Mouse (Mus musculus): ENCODE results near the gene Crtc3. TPM values are rescaled to one million over a fixed set of nuclear protein-coding genes. Genes with fewer than 3 reads are reported as not detected.
A peak's percentile ranks its signal among the peaks of the same experiment; 100 is the strongest.

The Crtc3 gene
- polyA plus RNA-seq, 1 experiment: 10.8 TPM

DNA sequence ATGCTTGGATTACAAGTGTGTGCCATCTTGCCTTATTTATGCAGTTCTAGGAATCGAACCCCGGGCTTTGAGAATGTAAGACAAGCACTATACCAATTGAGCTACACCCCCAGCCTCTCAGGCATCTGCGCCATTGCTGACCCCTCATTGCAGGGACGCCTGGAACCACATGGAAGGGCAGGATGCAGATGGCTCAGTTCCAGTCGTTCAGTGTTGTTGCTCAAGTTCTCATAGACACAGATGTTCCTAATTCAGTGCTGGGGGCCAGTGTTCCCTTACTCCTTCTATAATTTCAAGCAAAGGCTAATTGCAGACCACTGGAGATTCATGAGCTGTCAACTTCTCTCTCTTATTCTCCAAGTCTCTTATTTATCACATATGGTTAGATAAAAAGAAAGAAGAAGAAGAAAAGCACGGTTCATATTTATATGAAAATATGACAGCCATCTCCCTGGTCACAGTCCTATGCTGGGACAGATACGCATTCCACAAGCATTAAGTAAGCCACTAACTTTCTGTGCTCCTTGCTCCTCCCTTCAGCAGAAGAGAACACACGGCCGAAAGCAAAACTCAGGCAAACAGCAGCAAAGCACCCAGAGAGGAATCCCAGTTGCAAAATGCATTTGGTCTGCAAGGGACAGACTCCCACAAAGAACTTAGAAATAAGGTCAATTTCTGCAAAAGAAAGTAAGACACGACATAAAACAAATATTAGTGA lies 22.3 kb downstream of the Crtc3 start:
- Histone ChIP-seq H3K4me1 (ENCODE audit: control insufficient read depth, insufficient read depth, low read length) (no peaks in the 10 kb centered on the region), H3K4me3 (ENCODE audit: insufficient read depth, low read length) (no peak overlapping the region), H3K27ac (ENCODE audit: insufficient read depth, low read length) (no peak overlapping the region)
- TF ChIP-seq POLR2A (IDR thresholded peaks at IDR 0.05; ENCODE audit: extremely low read depth, insufficient read depth, low read length) (no peak), CTCF (IDR thresholded peaks at IDR 0.05; ENCODE audit: extremely low read depth, insufficient read depth, low read length) (no peak)

DNA sequence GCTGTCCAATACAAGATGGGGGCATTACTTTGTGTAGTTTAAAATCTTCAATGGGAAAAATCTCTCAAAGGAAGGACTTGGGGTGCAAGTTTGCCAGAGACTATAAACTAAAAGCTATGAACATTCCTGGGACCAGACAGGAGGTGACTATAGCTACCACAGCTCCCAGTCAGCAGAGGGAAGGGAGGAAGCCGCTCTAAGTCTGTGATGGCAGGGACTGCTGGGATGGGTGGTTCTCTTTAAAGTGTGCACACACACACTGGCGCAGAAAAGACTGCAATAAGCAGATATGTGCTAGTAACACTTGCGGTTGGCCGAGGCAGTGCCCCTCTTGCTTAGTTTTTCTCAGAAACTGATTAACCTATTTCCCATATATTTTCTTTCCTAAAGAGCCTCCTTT lies 27.6 kb downstream of the Crtc3 start:
- H3K4me1 ChIP-seq (ENCODE audit: control insufficient read depth, insufficient read depth, low read length): peaks cover 3% of the 10 kb centered on the region
- TF ChIP-seq CTCF (IDR thresholded peaks at IDR 0.05; ENCODE audit: extremely low read depth, insufficient read depth, low read length): no peak
- no peak for TF ChIP-seq POLR2A (IDR thresholded peaks at IDR 0.05; ENCODE audit: extremely low read depth, insufficient read depth, low read length)
- H3K4me3 ChIP-seq (ENCODE audit: insufficient read depth, low read length): no peak overlapping the region
- no peak overlapping the region for H3K27ac ChIP-seq (ENCODE audit: insufficient read depth, low read length)

DNA sequence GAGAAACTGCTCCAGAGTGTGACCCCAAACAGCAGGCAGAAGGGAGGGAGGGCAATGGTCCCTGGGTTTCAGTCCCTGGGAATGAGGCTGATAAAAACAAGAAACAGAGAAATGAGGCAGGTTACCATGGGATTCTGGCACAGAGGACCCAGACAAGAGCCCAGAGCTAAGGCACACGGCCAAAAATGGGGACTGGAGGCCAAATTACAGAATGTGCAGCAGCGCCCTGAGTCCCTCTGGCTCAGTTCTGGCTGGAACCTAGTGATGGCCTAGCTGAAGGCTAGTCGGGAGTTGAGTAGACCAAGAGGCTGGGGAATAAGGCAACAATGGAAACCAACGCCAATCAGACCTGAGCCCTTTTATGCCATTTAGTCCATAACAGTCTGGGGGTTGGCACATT lies 28.1 kb downstream of the Crtc3 start:
- TF ChIP-seq CTCF (IDR thresholded peaks at IDR 0.05; ENCODE audit: extremely low read depth, insufficient read depth, low read length) (no peak), POLR2A (IDR thresholded peaks at IDR 0.05; ENCODE audit: extremely low read depth, insufficient read depth, low read length) (no peak)
- peaks cover 7% of the 10 kb centered on the region for H3K4me1 ChIP-seq (ENCODE audit: control insufficient read depth, insufficient read depth, low read length)
- H3K27ac ChIP-seq (ENCODE audit: insufficient read depth, low read length): no peak overlapping the region
- no peak overlapping the region for H3K4me3 ChIP-seq (ENCODE audit: insufficient read depth, low read length)

DNA sequence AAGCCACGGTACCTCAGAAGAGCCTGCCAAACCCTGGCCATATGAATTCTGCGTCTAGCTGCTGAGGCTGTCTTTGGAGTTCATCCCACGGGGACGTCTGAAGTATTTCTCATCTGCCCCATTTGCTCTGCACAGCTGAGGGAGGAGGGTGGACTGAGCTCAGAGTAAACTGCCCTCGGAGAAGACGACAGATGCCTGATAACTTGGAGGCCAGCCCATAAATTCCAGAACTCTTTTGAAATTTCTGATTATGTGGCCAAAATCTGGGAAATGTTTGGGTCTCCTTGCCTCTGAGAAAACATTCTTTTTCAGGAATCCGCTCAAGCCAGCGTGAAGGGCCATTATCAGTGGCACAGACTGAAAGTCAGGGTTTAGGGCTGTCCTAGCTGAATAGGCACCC lies 30.8 kb downstream of the Crtc3 start:
- H3K4me3 ChIP-seq (ENCODE audit: insufficient read depth, low read length): no peak overlapping the region
- H3K27ac ChIP-seq (ENCODE audit: insufficient read depth, low read length): 0 out of 2 replicates have a peak overlapping the region, but pooled peaks have one; percentile 17
- peaks cover 10% of the 10 kb centered on the region for H3K4me1 ChIP-seq (ENCODE audit: control insufficient read depth, insufficient read depth, low read length)
- TF ChIP-seq POLR2A (IDR thresholded peaks at IDR 0.05; ENCODE audit: extremely low read depth, insufficient read depth, low read length) (no peak), CTCF (IDR thresholded peaks at IDR 0.05; ENCODE audit: extremely low read depth, insufficient read depth, low read length) (no peak)

DNA sequence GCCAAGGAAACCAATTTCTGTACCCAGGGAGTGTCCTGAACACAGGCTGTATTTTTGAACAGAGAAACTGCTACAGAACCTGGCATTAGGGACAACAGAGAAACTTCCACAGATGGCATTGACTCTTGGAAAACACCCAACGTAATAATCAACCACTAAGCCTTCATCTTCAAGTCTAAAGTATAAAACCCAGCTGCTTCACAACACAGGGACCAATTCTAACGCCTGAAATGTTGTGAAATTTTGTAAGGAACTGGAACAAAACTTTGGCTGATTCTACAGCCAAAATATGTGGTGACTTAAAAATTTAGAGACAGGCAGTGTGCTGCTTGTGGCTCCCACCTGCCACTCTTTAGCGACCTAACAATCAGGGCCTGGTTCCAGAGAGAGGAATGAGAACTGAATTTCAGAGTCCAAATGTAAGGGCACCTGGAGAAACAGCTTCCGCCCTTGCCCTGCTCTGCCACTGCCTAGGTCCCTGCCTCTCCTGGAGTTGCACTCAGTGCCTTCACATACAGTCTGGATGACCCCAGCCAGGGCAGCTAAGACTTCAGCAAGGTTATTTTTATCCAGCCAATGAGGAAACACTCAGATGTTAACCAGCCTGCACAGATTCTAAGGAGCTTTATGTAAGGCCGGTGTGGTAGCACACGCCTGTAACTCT lies 33.2 kb downstream of the Crtc3 start:
- peaks cover 10% of the 10 kb centered on the region for H3K4me1 ChIP-seq (ENCODE audit: control insufficient read depth, insufficient read depth, low read length)
- no peak overlapping the region; the same call in 1 of the 2 replicates for H3K27ac ChIP-seq (ENCODE audit: insufficient read depth, low read length)
- TF ChIP-seq POLR2A (IDR thresholded peaks at IDR 0.05; ENCODE audit: extremely low read depth, insufficient read depth, low read length) (no peak), CTCF (IDR thresholded peaks at IDR 0.05; ENCODE audit: extremely low read depth, insufficient read depth, low read length) (no peak)

DNA sequence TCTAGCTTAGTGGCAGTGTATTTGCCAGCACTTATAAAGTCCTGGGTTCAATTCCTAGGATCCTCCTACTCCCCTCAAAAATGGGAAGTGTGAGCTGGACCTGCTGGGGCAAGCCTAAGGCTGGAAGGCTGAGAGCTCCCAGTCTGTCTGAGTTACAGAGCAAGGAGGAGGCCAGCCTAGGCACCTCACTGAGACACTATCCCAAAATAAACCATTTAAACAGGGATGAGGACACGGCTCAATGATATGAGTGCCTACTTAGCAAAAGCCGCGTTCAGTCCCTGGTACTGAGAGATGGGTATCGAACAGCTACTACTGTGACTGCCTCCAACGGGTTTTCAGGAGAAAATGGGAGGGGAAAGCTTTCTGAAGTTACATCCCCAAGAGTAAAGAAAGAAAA lies 33.8 kb downstream of the Crtc3 start:
- no peak for TF ChIP-seq CTCF (IDR thresholded peaks at IDR 0.05; ENCODE audit: extremely low read depth, insufficient read depth, low read length)
- TF ChIP-seq POLR2A (IDR thresholded peaks at IDR 0.05; ENCODE audit: extremely low read depth, insufficient read depth, low read length): no peak
- Histone ChIP-seq H3K4me3 (ENCODE audit: insufficient read depth, low read length) (no peak overlapping the region), H3K4me1 (ENCODE audit: control insufficient read depth, insufficient read depth, low read length) (peaks cover 9% of the 10 kb centered on the region), H3K27ac (ENCODE audit: insufficient read depth, low read length) (no peak overlapping the region)

More for the DNA sequence above, 33.2 kb downstream of the Crtc3 start:
- H3K4me3 ChIP-seq (ENCODE audit: insufficient read depth, low read length): no peak overlapping the region

DNA sequence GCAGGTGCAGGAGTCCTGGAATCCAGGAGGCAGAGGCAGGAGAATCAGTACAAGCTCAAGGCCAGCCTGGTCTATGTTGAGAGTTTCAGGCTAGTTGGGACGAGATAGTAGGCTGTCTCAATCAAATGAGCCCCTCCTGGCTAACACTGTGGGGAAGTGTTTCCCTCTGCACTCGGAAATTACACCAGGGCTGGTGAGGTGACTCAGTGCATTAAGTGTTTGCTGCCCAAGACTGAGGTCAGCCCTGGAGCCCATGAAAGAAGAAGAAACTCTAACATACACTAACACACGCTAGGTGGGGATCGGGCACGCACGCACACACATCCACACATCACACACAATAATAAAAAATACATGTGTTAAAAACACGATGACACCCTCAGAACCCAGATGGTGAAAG lies 34.3 kb downstream of the Crtc3 start:
- no peak for TF ChIP-seq CTCF (IDR thresholded peaks at IDR 0.05; ENCODE audit: extremely low read depth, insufficient read depth, low read length)
- TF ChIP-seq POLR2A (IDR thresholded peaks at IDR 0.05; ENCODE audit: extremely low read depth, insufficient read depth, low read length): no peak
- Histone ChIP-seq H3K4me3 (ENCODE audit: insufficient read depth, low read length) (no peak overlapping the region), H3K4me1 (ENCODE audit: control insufficient read depth, insufficient read depth, low read length) (peaks cover 9% of the 10 kb centered on the region), H3K27ac (ENCODE audit: insufficient read depth, low read length) (no peak overlapping the region)

DNA sequence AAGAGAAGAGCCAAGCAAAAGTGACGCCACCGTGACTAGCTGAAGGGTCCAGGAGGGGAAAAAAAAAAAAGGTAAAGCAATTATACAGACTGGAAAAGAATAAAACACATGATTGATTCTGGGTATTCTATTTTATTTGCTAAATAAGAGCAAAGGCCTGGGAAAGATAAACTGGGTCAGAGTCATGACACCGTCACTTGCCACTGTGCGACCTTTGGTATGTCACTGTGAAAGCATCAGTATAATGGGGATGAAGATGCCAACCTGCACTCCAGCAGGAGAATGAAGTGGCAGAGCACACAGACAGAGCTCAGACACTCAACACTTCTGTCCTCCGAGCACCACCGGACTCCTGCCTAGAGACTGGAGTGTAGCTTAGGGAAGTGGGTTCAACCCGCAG lies 34.7 kb downstream of the Crtc3 start:
- Histone ChIP-seq H3K4me3 (ENCODE audit: insufficient read depth, low read length) (no peak overlapping the region), H3K27ac (ENCODE audit: insufficient read depth, low read length) (no peak overlapping the region), H3K4me1 (ENCODE audit: control insufficient read depth, insufficient read depth, low read length) (peaks cover 9% of the 10 kb centered on the region)
- TF ChIP-seq CTCF (IDR thresholded peaks at IDR 0.05; ENCODE audit: extremely low read depth, insufficient read depth, low read length) (no peak), POLR2A (IDR thresholded peaks at IDR 0.05; ENCODE audit: extremely low read depth, insufficient read depth, low read length) (no peak)

DNA sequence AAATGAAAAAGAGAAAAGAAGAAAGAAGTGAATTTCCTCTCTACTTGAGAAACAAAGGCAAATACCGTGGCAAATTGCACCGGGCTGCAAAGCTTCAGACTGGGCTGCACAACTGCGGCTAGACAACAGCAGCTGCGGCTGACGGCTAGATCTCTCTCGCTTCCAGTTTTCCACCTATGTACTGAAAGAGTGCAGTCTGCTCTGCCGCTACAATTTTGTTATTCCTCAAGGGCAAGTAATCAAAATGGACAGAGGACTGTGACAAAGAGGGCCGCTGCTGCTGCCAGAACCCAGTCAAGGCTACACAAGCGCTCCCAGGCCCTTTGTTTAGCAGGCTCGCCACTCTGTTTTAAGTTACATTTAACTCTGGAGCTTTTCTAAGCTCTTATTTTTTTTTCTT lies 35.6 kb downstream of the Crtc3 start:
- H3K4me1 ChIP-seq (ENCODE audit: control insufficient read depth, insufficient read depth, low read length): peaks cover 9% of the 10 kb centered on the region
- H3K4me3 ChIP-seq (ENCODE audit: insufficient read depth, low read length): no peak overlapping the region
- TF ChIP-seq CTCF (IDR thresholded peaks at IDR 0.05; ENCODE audit: extremely low read depth, insufficient read depth, low read length) (no peak), POLR2A (IDR thresholded peaks at IDR 0.05; ENCODE audit: extremely low read depth, insufficient read depth, low read length) (no peak)
- H3K27ac ChIP-seq (ENCODE audit: insufficient read depth, low read length): no peak overlapping the region; the same call in 1 of the 2 replicates

DNA sequence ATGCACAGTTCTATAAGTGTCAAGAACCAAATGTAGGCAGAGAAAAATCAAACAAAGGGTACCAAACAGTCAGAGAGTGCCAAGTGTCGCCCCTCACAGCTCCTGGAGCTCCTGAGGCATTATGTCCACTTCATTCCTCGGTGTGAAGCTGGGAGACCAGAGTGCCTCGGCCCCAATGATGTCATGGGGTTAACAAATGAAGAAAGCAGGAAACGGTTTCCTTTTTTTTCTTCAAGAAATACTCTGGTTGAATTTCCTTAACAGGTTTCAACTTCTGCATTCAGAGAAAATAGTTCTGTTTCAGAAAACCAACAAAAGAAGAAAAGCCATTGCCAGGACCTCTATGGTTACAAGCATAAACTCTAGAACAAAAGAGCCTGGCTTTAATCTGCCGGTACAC lies 36.4 kb downstream of the Crtc3 start:
- TF ChIP-seq POLR2A (IDR thresholded peaks at IDR 0.05; ENCODE audit: extremely low read depth, insufficient read depth, low read length): no peak
- TF ChIP-seq CTCF (IDR thresholded peaks at IDR 0.05; ENCODE audit: extremely low read depth, insufficient read depth, low read length): no peak
- no peak overlapping the region for H3K4me3 ChIP-seq (ENCODE audit: insufficient read depth, low read length)
- H3K4me1 ChIP-seq (ENCODE audit: control insufficient read depth, insufficient read depth, low read length): peaks cover 9% of the 10 kb centered on the region
- no peak overlapping the region for H3K27ac ChIP-seq (ENCODE audit: insufficient read depth, low read length)
